Mouse (Mus musculus): ENCODE measurements around the gene Asxl2. TPM values are rescaled to one million over a fixed set of nuclear protein-coding genes. Genes with fewer than 3 reads are reported as not detected.
"Not testable (repeated sequence)": the region's sequence is repeated elsewhere in the genome, so short reads cannot be mapped to it uniquely, and the experiment has no call there.

The Asxl2 gene
- total and polyA plus RNA-seq, 2 experiments from 2014 or later: 9.5 to 16.0 TPM

GRCm38 (mm10) chr12:3396931-3397330 is 29.7 kb upstream of the Asxl2 start:
- WGBS: 92% methylated on average over 8 of the region's 8 CpGs

GRCm38 (mm10) chr12:3405662-3406061 is 21.0 kb upstream of the Asxl2 start:
- H3K9ac ChIP-seq (replicated peaks; ENCODE audit: low read length, poor library complexity, severe bottlenecking); H3K27me3 ChIP-seq (ENCODE audit: insufficient read depth, low read length); H3K27ac ChIP-seq (ENCODE audit: low read depth, low read length); H3K4me1 ChIP-seq (ENCODE audit: insufficient read depth, low read length); H3K4me3 ChIP-seq (ENCODE audit: low read depth, low read length); DNase-seq (ENCODE audit: low spot score); H3K4me2 ChIP-seq (ENCODE audit: low read depth, low read length, poor library complexity, severe bottlenecking); H3K9me3 ChIP-seq (ENCODE audit: low read length): not testable (repeated sequence)
- peaks cover 29% of the 10 kb centered on the region for H3K36me3 ChIP-seq (ENCODE audit: insufficient read depth, low read length)
- WGBS: 84% methylated on average over 3 of the region's 3 CpGs
- peak; percentile 18; the same call in 1 of the 2 replicates for ATAC-seq (ENCODE audit: low FRiP score)

More at GRCm38 (mm10) chr12:3396931-3397330, 29.7 kb upstream of the Asxl2 start:
- H3K9me3 ChIP-seq (ENCODE audit: low read length): no peaks in the 10 kb centered on the region
- DNase-seq (ENCODE audit: low spot score) (no peak), ATAC-seq (ENCODE audit: low FRiP score) (no peak)
- H3K4me3 ChIP-seq (ENCODE audit: low read depth, low read length): no peak overlapping the region
- no peak overlapping the region for H3K27ac ChIP-seq (ENCODE audit: low read depth, low read length)
- no peak overlapping the region for H3K4me2 ChIP-seq (ENCODE audit: low read depth, low read length, poor library complexity, severe bottlenecking)
- H3K9ac ChIP-seq (replicated peaks; ENCODE audit: low read length, poor library complexity, severe bottlenecking): no peak overlapping the region
- no peaks in the 10 kb centered on the region for H3K27me3 ChIP-seq (ENCODE audit: insufficient read depth, low read length)
- no peaks in the 10 kb centered on the region for H3K4me1 ChIP-seq (ENCODE audit: insufficient read depth, low read length)
- no peak for TF ChIP-seq CTCF (IDR thresholded peaks at IDR 0.05)
- peaks cover 31% of the 10 kb centered on the region for H3K36me3 ChIP-seq (ENCODE audit: insufficient read depth, low read length)

- WGBS: 70% methylated on average over 6 of the region's 6 CpGs
- Histone ChIP-seq H3K4me1 (ENCODE audit: insufficient read depth, low read length) (no peaks in the 10 kb centered on the region), H3K4me2 (ENCODE audit: low read depth, low read length, poor library complexity, severe bottlenecking) (no peak overlapping the region), H3K9ac (replicated peaks; ENCODE audit: low read length, poor library complexity, severe bottlenecking) (no peak overlapping the region), H3K36me3 (ENCODE audit: insufficient read depth, low read length) (peaks cover 22% of the 10 kb centered on the region), H3K27ac (ENCODE audit: low read depth, low read length) (no peak overlapping the region), H3K9me3 (ENCODE audit: low read length) (no peaks in the 10 kb centered on the region), H3K27me3 (ENCODE audit: insufficient read depth, low read length) (no peaks in the 10 kb centered on the region), H3K4me3 (ENCODE audit: low read depth, low read length) (no peak overlapping the region)
- no peak for TF ChIP-seq CTCF (IDR thresholded peaks at IDR 0.05)
- ATAC-seq (ENCODE audit: low FRiP score) (peak; percentile 55; the same call in 1 of the 2 replicates), DNase-seq (ENCODE audit: low spot score) (peak; percentile 44)
Measured at GRCm38 (mm10) chr12:3406585-3406984, 20.1 kb upstream of the Asxl2 start.

- H3K4me2 ChIP-seq (ENCODE audit: low read depth, low read length, poor library complexity, severe bottlenecking): no peak overlapping the region
- no peak for TF ChIP-seq CTCF (IDR thresholded peaks at IDR 0.05)
- H3K9me3 ChIP-seq (ENCODE audit: low read length): no peaks in the 10 kb centered on the region
- no peak for DNase-seq (ENCODE audit: low spot score)
- H3K9ac ChIP-seq (replicated peaks; ENCODE audit: low read length, poor library complexity, severe bottlenecking): no peak overlapping the region
- 88% methylated on average over 4 of the region's 4 CpGs for WGBS
- no peaks in the 10 kb centered on the region for H3K27me3 ChIP-seq (ENCODE audit: insufficient read depth, low read length)
- H3K4me1 ChIP-seq (ENCODE audit: insufficient read depth, low read length): no peaks in the 10 kb centered on the region
- no peak overlapping the region for H3K4me3 ChIP-seq (ENCODE audit: low read depth, low read length)
- no peak overlapping the region for H3K27ac ChIP-seq (ENCODE audit: low read depth, low read length)
- no peaks in the 10 kb centered on the region for H3K36me3 ChIP-seq (ENCODE audit: insufficient read depth, low read length)
- ATAC-seq (ENCODE audit: low FRiP score): no peak
Measured at GRCm38 (mm10) chr12:3414956-3415355, 11.7 kb upstream of the Asxl2 start.

- 90% methylated on average over 3 of the region's 3 CpGs for WGBS
- ATAC-seq (ENCODE audit: low FRiP score): no peak
- H3K4me1 ChIP-seq (ENCODE audit: insufficient read depth, low read length): no peaks in the 10 kb centered on the region
Measured at GRCm38 (mm10) chr12:3418761-3419160, 7.9 kb upstream of the Asxl2 start.

GRCm38 (mm10) chr12:3420519-3420918 is 6.1 kb upstream of the Asxl2 start:
- Histone ChIP-seq H3K4me3 (ENCODE audit: low read depth, low read length) (no peak overlapping the region), H3K27ac (ENCODE audit: low read depth, low read length) (no peak overlapping the region), H3K36me3 (ENCODE audit: insufficient read depth, low read length) (no peaks in the 10 kb centered on the region), H3K4me2 (ENCODE audit: low read depth, low read length, poor library complexity, severe bottlenecking) (no peak overlapping the region), H3K9ac (replicated peaks; ENCODE audit: low read length, poor library complexity, severe bottlenecking) (no peak overlapping the region), H3K27me3 (ENCODE audit: insufficient read depth, low read length) (no peaks in the 10 kb centered on the region), H3K4me1 (ENCODE audit: insufficient read depth, low read length) (peaks cover 4% of the 10 kb centered on the region; the same call in 1 of the 2 replicates), H3K9me3 (ENCODE audit: low read length) (no peaks in the 10 kb centered on the region)
- DNase-seq (ENCODE audit: low spot score) (no peak), ATAC-seq (ENCODE audit: low FRiP score) (no peak)
- TF ChIP-seq CTCF (IDR thresholded peaks at IDR 0.05): no peak
- 92% methylated on average over 2 of the region's 2 CpGs for WGBS

More at GRCm38 (mm10) chr12:3418761-3419160, 7.9 kb upstream of the Asxl2 start:
- H3K4me2 ChIP-seq (ENCODE audit: low read depth, low read length, poor library complexity, severe bottlenecking): no peak overlapping the region
- no peak for TF ChIP-seq CTCF (IDR thresholded peaks at IDR 0.05)
- H3K4me3 ChIP-seq (ENCODE audit: low read depth, low read length): no peak overlapping the region
- no peak overlapping the region for H3K9ac ChIP-seq (replicated peaks; ENCODE audit: low read length, poor library complexity, severe bottlenecking)
- DNase-seq (ENCODE audit: low spot score): no peak
- H3K27ac ChIP-seq (ENCODE audit: low read depth, low read length): no peak overlapping the region
- H3K36me3 ChIP-seq (ENCODE audit: insufficient read depth, low read length): no peaks in the 10 kb centered on the region
- H3K27me3 ChIP-seq (ENCODE audit: insufficient read depth, low read length): no peaks in the 10 kb centered on the region
- H3K9me3 ChIP-seq (ENCODE audit: low read length): no peaks in the 10 kb centered on the region
